Mouse (Mus musculus) E14TG2a.4 (cell line): ENCODE measurements around the gene Lrrc8e.
A peak's percentile ranks its signal among the peaks of the same experiment; 100 is the strongest.

Experiments
- H3K27me3 ChIP-seq: 2 replicates; pipeline ENCODE4 v1.6.1; 2014; ENCODE audit warnings: low read length, control low read depth; ENCODE audit not compliant: insufficient read depth
- H3K36me3 ChIP-seq: 2 replicates; pipeline ENCODE4 v1.6.1; 2014; ENCODE audit warnings: low read length, control low read depth; ENCODE audit not compliant: insufficient read depth
- H3K4me1 ChIP-seq: replicated peaks from 2 replicates; pipeline ENCODE4 v1.6.1; 2014; ENCODE audit warnings: low read depth, low read length, control low read depth
- H3K4me3 ChIP-seq: replicated peaks from 2 replicates; pipeline ENCODE4 v1.5.1; 2014; ENCODE audit warnings: mild to moderate bottlenecking, low read length
- H3K9me3 ChIP-seq: 2 replicates; pipeline ENCODE4 v1.6.1; 2014; ENCODE audit warnings: low read length, control low read depth
- CTCF ChIP-seq: conservative IDR thresholded peaks from 2 replicates; pipeline ENCODE4 v1.5.1; 2014; ENCODE audit warnings: low read length
- NANOG ChIP-seq: IDR thresholded peaks from 2 replicates; pipeline ENCODE4 v1.6.1; 2014; ENCODE audit warnings: borderline replicate concordance, low read length, mixed read lengths
- POU5F1 ChIP-seq: IDR thresholded peaks from 2 replicates; pipeline ENCODE4 v1.6.1; 2014; ENCODE audit warnings: low read length, borderline replicate concordance

Lrrc8e gene

DNA sequence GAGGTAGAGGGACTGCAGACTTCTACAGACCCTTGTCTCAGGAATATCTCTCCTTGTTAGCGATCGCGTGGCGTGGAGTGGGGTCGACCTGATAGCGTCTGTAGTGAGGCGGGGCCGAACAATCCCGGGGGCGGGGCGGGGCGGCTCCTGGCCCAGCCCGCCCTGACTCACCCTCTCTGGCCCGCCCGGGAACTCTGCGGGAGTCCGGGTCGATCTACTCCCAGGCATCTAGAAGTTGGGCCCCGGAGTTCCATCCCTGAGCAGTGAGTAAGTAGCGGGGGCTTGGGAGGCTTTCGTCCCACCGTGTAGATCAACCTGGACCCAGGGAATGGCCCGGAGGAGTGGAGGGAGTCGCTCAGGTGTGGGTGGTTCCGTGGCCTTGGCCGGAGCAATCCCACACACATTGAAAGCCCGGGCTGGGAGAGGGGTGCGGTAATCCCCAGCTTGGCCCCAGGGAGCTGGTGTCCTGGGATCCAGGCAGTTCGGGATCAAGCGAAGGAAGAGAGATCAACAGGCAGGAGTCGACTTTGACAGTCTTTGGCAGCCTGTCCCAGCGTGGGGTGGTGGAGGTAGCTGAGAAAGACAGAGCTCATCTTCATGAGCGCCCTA is at the start of gene Lrrc8e:
TSS of gene Lrrc8e (plus strand) at position 89 of the 609 bp plus-strand sequence.
- TF ChIP-seq POU5F1 (no peak), CTCF (no peak), NANOG (no peak)
- peak within 1 kb of the TSS; percentile 63 for H3K4me3 ChIP-seq
- H3K9me3 ChIP-seq, result no peaks in the 10 kb centered on the region
- no peaks in the 10 kb centered on the region for H3K36me3 ChIP-seq
- H3K4me1 ChIP-seq, result peaks cover 30% of the 10 kb centered on the region
- H3K27me3 ChIP-seq, result peaks cover 85% of the 10 kb centered on the region

DNA sequence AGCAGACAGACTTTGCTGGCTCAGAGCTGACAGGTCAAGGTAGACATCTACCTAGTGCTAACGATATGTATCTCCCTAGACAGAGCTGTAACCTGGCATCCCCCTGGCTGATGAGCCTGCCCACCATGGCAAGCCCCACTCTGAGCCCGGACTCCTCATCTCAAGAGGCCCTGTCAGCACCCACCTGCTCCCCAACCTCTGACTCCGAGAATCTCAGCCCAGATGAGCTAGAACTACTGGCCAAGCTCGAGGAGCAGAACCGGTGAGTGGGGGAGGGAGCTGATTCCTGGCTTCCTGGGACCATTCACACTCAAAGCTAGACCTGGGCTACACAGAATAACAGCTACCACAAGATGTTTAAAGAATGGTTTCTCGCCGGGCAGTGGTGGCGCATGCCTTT is 43.2 kb upstream of the Lrrc8e start:
- Histone ChIP-seq H3K27me3 (peaks cover 55% of the 10 kb centered on the region), H3K4me1 (peaks cover 3% of the 10 kb centered on the region; the same call in 1 of the 2 replicates), H3K4me3 (no peak overlapping the region), H3K9me3 (no peaks in the 10 kb centered on the region), H3K36me3 (0 out of 2 replicates have a peak, but pooled peaks cover 5% of the 10 kb centered on the region)
- TF ChIP-seq CTCF (no peak), NANOG (no peak), POU5F1 (no peak)

DNA sequence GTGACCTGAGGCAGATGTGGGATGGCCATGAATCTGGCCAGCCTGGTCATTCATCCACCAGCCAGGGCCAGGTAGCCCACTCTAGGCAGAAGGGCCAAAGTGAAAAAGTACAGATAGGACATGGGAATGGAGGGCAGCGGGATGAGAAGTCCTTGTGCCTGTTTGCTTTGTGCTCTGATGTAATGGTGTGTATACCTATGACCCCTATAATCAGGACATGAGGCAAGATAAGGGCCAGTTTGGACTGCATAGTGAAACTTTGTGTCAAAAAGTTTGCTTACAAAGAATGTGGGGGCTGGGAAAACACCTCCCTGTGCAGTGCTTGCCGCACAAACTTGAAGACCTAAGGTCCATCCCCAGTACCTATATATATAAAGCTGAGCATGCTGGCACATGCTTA is 40.5 kb upstream of the Lrrc8e start:
- 0 out of 2 replicates have a peak, but pooled peaks cover 5% of the 10 kb centered on the region for H3K36me3 ChIP-seq
- peaks cover 57% of the 10 kb centered on the region for H3K27me3 ChIP-seq
- no peak overlapping the region for H3K4me3 ChIP-seq
- no peaks in the 10 kb centered on the region for H3K9me3 ChIP-seq
- peaks cover 3% of the 10 kb centered on the region; the same call in 1 of the 2 replicates for H3K4me1 ChIP-seq
- TF ChIP-seq NANOG (no peak), CTCF (no peak), POU5F1 (no peak)

DNA sequence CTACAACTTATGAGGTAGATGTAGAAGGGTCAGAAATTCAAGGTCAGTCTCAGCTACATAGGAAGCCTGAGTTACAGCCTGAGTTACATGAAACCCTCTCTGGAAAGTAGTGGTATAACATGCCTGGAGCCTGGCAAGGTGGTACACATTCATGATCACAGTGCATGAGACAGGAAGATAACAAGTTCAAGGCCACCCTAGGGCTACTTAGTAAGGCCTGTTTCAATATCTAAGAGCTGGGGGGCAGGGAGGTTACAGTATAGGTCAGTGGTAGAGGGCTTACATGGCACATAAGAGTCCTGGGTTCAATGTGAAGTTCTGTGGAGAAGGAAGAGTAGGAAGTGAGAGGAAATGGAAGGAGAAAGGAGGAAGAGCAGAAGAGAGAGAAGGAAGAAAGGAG is 38.0 kb upstream of the Lrrc8e start:
- no peak for TF ChIP-seq NANOG
- TF ChIP-seq CTCF, result no peak
- no peak for TF ChIP-seq POU5F1

DNA sequence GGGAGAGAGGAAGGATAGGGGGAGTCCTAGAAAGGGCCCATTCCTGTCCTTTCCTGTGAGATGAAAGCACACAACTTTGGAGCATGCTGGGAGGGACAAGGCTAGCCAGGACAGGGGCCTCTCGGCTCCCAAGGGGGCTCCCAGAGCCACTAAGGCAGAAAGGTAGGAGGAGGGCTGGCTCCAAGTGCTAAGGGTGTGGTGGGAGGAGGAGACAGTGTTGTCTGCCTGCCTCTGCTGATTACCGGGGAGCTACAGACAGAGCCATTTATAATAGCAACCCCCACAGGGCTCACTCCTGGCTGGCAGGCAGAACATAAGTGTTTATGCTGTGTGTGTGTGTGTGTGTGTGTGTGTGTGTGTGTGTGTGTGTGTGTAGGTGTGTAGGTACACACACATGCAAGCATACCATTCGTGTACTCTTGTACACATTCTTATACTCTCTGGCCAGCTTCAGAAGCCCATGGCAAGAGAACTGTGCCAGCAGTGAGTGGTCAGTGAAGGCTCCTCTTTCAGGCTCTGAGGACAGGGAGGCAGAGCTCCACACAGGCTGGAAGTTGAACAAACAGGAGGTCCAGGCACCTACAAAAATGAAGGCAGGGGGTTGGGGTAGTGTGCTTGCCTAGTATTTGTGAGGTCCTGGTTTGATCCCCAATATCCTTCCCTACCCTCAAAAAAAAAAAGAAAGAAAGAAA is 37.5 kb upstream of the Lrrc8e start:
- TF ChIP-seq CTCF (no peak), POU5F1 (no peak), NANOG (no peak)
- Histone ChIP-seq H3K27me3 (peaks cover 68% of the 10 kb centered on the region), H3K36me3 (0 out of 2 replicates have a peak, but pooled peaks cover 5% of the 10 kb centered on the region), H3K9me3 (no peaks in the 10 kb centered on the region), H3K4me1 (peaks cover 25% of the 10 kb centered on the region), H3K4me3 (no peak overlapping the region)

More for the DNA sequence above, 38.0 kb upstream of the Lrrc8e start:
- H3K27me3 ChIP-seq, result peaks cover 65% of the 10 kb centered on the region
- H3K36me3 ChIP-seq, result 0 out of 2 replicates have a peak, but pooled peaks cover 5% of the 10 kb centered on the region
- no peak overlapping the region for H3K4me3 ChIP-seq
- H3K9me3 ChIP-seq, result no peaks in the 10 kb centered on the region
- peaks cover 22% of the 10 kb centered on the region for H3K4me1 ChIP-seq

DNA sequence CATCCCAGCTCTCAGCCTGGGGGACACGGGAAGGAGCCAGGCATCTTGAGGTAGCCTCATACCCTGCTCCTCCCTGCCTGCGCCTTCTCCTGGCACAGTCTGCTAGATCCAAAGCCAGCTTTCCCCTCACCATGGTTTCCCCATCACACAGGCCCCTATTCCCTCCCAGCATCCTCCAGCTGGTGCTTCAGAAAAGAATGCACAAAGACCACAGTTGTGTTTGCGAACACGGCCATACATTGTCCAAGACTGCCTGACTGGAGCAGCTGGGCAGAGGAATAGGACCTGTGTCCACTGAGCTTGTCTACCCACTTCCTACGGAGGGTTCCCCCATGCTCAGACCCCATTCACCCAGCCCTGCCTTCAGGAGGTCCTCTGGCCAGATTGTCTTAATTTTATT is 34.3 kb upstream of the Lrrc8e start:
- Histone ChIP-seq H3K4me1 (peaks cover 21% of the 10 kb centered on the region), H3K4me3 (no peak overlapping the region), H3K27me3 (peaks cover 79% of the 10 kb centered on the region), H3K36me3 (0 out of 2 replicates have a peak, but pooled peaks cover 4% of the 10 kb centered on the region), H3K9me3 (no peaks in the 10 kb centered on the region)
- no peak for TF ChIP-seq POU5F1
- no peak for TF ChIP-seq CTCF
- TF ChIP-seq NANOG, result no peak

DNA sequence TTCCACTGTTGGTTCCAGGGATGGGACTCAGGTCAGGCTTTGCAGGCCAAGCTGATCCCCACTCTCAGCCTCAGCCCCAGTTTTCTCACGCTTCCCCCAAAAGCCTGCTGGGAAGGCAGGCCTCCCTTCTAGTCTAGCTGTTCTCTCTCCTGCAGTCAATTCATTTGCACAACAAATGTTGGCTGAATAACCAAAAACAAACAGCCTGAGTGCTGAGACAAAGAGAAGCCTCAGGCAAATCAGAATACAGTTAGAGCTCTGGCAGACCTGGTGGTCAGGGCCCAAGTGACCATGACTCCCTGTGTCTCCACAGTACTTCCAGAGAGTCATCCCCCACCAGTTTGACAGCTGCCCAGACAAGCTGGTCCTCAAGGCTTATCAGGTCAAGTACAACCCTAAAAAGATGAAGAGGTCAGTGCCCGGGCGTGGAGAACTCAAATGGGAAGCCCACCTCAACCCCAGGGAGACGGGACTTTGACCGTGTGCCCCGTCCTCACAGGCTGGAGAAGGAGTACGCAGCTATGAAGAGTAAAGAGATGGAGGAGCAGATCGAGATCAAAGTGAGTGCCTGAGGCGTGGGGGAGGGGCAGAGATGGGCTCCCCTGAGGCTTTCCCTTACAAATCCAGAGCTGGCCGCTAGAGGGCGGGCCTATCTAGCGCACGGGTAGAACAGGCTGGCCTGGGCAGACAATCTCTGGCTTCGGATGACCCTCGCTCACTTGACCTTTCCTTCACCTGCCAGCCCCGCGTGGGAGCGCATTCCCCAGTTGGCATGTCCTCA is 33.6 kb upstream of the Lrrc8e start:
- Histone ChIP-seq H3K9me3 (no peaks in the 10 kb centered on the region), H3K36me3 (no peaks in the 10 kb centered on the region)

DNA sequence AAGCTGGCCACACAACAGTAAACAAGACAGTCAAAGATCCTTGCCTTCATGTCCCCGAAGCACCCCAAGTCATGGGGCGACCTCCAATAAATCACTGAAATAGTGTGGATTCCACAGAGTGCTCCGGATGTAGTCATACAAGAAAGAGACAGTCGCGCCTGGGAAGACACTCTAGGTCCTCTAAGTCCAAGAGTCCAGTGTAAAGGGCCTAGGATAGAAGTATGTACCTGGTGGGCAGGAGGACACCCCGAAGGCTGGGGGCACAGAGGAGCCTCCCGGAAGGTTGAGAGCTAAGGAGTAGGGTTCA is 33.1 kb upstream of the Lrrc8e start:
- no peaks in the 10 kb centered on the region for H3K9me3 ChIP-seq
- peak overlapping the region; percentile 56; the same call in 1 of the 2 replicates for H3K4me3 ChIP-seq
- peaks cover 68% of the 10 kb centered on the region for H3K27me3 ChIP-seq
- H3K4me1 ChIP-seq, result peaks cover 21% of the 10 kb centered on the region
- no peaks in the 10 kb centered on the region for H3K36me3 ChIP-seq
- TF ChIP-seq NANOG, result no peak
- TF ChIP-seq CTCF, result no peak
- no peak for TF ChIP-seq POU5F1

More for the DNA sequence above, 33.6 kb upstream of the Lrrc8e start:
- Histone ChIP-seq H3K4me3 (peak overlapping the region; percentile 56), H3K4me1 (peaks cover 21% of the 10 kb centered on the region), H3K27me3 (peaks cover 74% of the 10 kb centered on the region)
- TF ChIP-seq POU5F1 (peak; percentile 81), CTCF (peak; percentile 80), NANOG (peak; percentile 87)
